Mouse (Mus musculus) macrophage (primary cell): Measurements from ENCODE around the gene Cckbr. TPM values are rescaled to one million over a fixed set of nuclear protein-coding genes. Genes with fewer than 3 reads are reported as not detected.
"Not testable (repeated sequence)": the region's sequence is repeated elsewhere in the genome, so short reads cannot be mapped to it uniquely, and the experiment has no call there.

Source experiments
- H3K27ac ChIP-seq: fragments of 350-480 bp; formaldehyde crosslinking; 2 replicates; pipeline ENCODE4 v1.9.0; 2021
- H3K36me3 ChIP-seq: fragments of 350-480 bp; formaldehyde crosslinking; 2 replicates; pipeline ENCODE4 v1.9.0; 2021; ENCODE audit errors: inconsistent target
- H3K4me3 ChIP-seq: fragments of 350-480 bp; formaldehyde crosslinking; 2 replicates; pipeline ENCODE4 v1.9.0; 2021; ENCODE audit errors: inconsistent target
- H3K79me2 ChIP-seq: fragments of 350-480 bp; formaldehyde crosslinking; 2 replicates; pipeline ENCODE4 v1.9.0; 2021; ENCODE audit errors: inconsistent target
- WGBS: methylation state at CpG from one replicate; pipeline ENCODE4 v1.1.7; 2026; ENCODE audit warnings: inconsistent platforms; ENCODE audit not compliant: missing documents; 5-methylcytosine and 5-hydroxymethylcytosine counted together
- polyA plus RNA-seq: library from polyadenylated mRNA; stranded (reverse); fragments of 250-400 nt; gene quantifications from 3 replicates; pipeline ENCODE4 v1.2.4, GENCODE M21; 2018; ENCODE audit warnings: inconsistent platforms

The Cckbr gene
- polyA plus RNA-seq, 1 experiment from 2014 or later: not detected

DNA sequence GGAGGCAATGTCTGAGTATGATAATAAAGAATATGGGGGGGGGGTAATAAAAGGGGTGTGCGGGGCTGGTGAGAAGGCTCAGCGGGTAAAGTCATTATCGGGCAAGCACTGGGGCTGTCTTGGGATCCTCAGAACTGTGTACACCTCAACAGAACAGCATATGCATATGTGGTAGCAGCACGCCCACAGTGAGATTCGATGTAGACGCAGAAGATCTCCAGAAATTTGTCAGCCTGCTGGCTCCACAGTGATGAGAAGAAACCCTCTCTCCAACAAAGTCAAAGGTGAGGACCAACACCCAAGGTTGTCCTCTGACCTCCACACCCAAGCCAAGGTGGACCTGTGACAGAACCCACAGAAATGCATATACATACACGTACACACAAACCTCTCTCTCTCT, 9.0 kb upstream of the Cckbr start:
- no peak overlapping the region for H3K4me3 ChIP-seq
- no peaks in the 10 kb centered on the region for H3K36me3 ChIP-seq
- WGBS: 90% methylated on average over 7 of the region's 7 CpGs
- no peaks in the 10 kb centered on the region for H3K79me2 ChIP-seq
- no peak overlapping the region for H3K27ac ChIP-seq

DNA sequence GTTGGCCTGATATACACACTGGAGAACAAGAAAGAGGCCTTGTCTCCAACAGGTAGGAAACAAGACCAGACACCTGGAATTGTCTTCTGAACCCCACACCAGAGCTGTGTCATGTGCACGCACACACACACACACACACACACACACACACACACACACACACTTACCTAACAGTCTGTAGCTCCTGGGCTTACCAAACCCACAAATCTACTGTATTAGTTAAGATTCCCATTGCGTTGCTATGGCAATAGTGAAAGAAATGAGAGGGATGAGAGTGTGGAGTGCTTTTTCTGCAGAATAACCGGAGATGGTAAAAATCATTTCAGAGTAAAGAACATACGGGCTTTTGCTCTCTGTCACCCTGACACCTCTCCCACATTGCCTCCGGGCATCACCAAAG, 7.4 kb upstream of the Cckbr start:
- Histone ChIP-seq H3K79me2 (no peaks in the 10 kb centered on the region), H3K4me3 (no peak overlapping the region), H3K27ac (no peak overlapping the region), H3K36me3 (no peaks in the 10 kb centered on the region)
- 94% methylated on average over 5 of the region's 5 CpGs for WGBS

DNA sequence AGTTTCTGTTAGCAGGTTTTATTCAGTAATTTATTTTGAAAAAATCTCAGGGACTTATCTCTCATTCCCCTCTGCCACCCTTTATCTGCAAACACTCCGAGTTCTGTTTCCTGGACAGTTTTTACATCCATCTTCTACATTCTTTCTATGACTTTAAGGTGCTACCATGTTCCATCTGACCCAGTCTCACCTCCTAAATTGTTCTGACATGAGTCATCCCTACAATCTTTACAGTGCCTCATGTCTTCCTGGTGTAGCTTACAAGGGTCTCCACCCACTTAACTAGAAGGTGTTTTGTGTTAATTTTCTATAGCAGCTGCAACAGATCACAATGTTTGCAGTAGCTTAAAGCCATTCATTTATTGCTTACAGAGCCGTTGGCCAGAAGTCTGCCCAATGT, 4.6 kb upstream of the Cckbr start:
- WGBS: 60% methylated on average over 2 of the region's 2 CpGs
- no peaks in the 10 kb centered on the region for H3K79me2 ChIP-seq

DNA sequence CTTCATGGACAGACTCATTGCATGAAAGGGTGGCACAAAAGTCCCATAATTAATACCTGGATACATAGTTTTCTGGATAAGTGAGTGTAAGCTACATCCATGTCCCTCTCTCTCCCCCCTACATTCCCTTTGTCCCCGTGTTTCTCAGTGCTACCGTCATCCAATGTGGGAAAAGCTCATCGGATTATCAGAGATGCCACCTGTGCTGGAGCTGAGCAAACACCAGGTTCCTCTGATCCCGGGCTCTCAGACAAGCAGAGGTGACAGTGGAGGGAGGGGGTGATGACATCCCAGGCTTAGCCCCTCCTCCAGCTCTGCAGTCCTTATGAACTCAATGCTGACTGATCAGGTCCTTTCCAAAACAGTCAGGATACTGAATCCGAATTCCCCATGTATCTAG, 1.2 kb upstream of the Cckbr start:
- H3K79me2 ChIP-seq: no peaks in the 10 kb centered on the region
- H3K36me3 ChIP-seq: no peaks in the 10 kb centered on the region
- WGBS: 40% methylated on average over 5 of the region's 5 CpGs
- H3K27ac ChIP-seq: no peak overlapping the region
- no peak overlapping the region for H3K4me3 ChIP-seq

More for the DNA sequence above, 4.6 kb upstream of the Cckbr start:
- no peaks in the 10 kb centered on the region for H3K36me3 ChIP-seq
- H3K4me3 ChIP-seq: no peak overlapping the region
- no peak overlapping the region for H3K27ac ChIP-seq

- WGBS: 11% methylated on average over 11 of the region's 11 CpGs
- H3K36me3 ChIP-seq: no peaks in the 10 kb centered on the region
- H3K79me2 ChIP-seq: no peaks in the 10 kb centered on the region
- H3K4me3 ChIP-seq: no peak overlapping the region
- H3K27ac ChIP-seq: no peak overlapping the region
Measured at GRCm38 (mm10) chr7:105426051-105426450, 520 bp downstream of the Cckbr start.

DNA sequence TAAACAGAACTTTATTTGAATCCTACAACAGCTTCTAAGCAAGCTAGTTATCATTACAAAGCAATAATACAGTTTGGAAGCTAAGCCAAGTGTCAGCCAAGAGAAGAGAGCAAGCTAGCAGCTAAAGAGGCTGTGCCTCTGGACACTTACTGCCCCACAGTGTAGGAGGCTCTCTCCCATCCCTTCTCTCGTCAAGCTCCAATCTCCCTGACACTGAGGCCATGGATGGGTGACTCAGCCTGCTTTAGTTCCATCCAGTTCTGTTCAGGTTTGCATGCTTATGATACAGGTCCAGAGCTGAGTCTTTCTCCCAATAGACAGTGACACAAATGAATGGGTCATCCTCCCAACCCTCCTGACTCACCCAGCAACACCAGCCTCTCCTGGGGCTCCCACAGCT, 6.5 kb downstream of the Cckbr start:
- Histone ChIP-seq H3K4me3 (no peak overlapping the region), H3K27ac (no peak overlapping the region), H3K36me3 (no peaks in the 10 kb centered on the region), H3K79me2 (no peaks in the 10 kb centered on the region)
- 80% methylated on average over 1 of the region's 1 CpGs for WGBS

DNA sequence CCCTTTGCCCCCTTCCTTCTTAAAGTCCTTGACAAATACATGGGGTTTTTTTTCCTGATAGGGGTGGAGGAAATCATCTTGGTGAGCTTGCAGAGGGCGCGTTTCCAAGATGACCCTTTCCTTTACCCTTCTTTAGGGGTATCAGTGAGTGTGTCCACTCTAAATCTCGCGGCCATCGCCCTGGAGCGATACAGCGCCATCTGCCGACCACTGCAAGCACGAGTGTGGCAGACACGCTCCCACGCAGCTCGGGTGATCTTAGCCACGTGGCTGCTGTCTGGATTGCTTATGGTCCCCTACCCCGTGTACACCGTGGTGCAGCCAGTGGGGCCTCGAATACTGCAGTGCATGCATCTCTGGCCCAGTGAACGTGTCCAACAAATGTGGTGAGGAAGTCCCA, 8.3 kb downstream of the Cckbr start:
- WGBS: 83% methylated on average over 17 of the region's 17 CpGs
- Histone ChIP-seq H3K36me3 (no peaks in the 10 kb centered on the region), H3K27ac (no peak overlapping the region), H3K79me2 (no peaks in the 10 kb centered on the region), H3K4me3 (no peak overlapping the region)

- 95% methylated on average over 22 of the region's 22 CpGs for WGBS
- no peak overlapping the region for H3K4me3 ChIP-seq
- no peak overlapping the region for H3K27ac ChIP-seq
- H3K36me3 ChIP-seq: no peaks in the 10 kb centered on the region
- no peaks in the 10 kb centered on the region for H3K79me2 ChIP-seq
Measured at GRCm38 (mm10) chr7:105434798-105435197, 9.3 kb downstream of the Cckbr start.

GRCm38 (mm10) chr7:105437979-105438772, 12.6 kb downstream of the Cckbr start:
- H3K4me3 ChIP-seq: no peak overlapping the region
- 95% methylated on average over 7 of the region's 7 CpGs for WGBS
- no peaks in the 10 kb centered on the region for H3K36me3 ChIP-seq

GRCm38 (mm10) chr7:105441426-105441825, 15.9 kb downstream of the Cckbr start:
- Histone ChIP-seq H3K27ac (no peak overlapping the region), H3K79me2 (no peaks in the 10 kb centered on the region), H3K4me3 (no peak overlapping the region), H3K36me3 (no peaks in the 10 kb centered on the region)
- 73% methylated on average over 4 of the region's 4 CpGs for WGBS

More at GRCm38 (mm10) chr7:105437979-105438772, 12.6 kb downstream of the Cckbr start:
- H3K27ac ChIP-seq: no peak overlapping the region
- no peaks in the 10 kb centered on the region for H3K79me2 ChIP-seq

DNA sequence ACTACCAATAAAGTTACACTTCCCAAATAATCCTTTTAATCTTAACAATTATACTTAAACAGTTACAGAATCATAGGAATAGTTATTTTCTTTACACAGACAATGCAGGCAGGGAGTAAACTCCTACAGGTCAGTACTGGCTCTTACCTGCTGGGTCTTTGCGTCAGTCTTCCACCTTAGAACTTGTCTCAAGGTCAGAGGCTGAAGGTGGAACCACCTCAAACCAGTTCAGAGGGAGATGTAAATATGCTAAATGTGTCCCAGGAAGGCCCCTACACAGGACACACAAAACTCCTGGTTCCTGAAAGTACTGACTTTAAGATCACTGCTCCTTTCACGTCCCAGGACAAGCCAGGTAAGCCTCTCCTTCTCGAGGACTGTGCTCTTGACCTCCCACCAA, 19.5 kb downstream of the Cckbr start:
- 82% methylated on average over 3 of the region's 3 CpGs for WGBS
- Histone ChIP-seq H3K79me2 (no peaks in the 10 kb centered on the region), H3K36me3 (no peaks in the 10 kb centered on the region), H3K27ac (no peak overlapping the region), H3K4me3 (no peak overlapping the region)

- WGBS: 96% methylated on average over 3 of the region's 4 CpGs
- H3K36me3 ChIP-seq, H3K79me2 ChIP-seq, H3K4me3 ChIP-seq, H3K27ac ChIP-seq: not testable (repeated sequence)
Measured at GRCm38 (mm10) chr7:105453345-105453744, 27.8 kb downstream of the Cckbr start.

DNA sequence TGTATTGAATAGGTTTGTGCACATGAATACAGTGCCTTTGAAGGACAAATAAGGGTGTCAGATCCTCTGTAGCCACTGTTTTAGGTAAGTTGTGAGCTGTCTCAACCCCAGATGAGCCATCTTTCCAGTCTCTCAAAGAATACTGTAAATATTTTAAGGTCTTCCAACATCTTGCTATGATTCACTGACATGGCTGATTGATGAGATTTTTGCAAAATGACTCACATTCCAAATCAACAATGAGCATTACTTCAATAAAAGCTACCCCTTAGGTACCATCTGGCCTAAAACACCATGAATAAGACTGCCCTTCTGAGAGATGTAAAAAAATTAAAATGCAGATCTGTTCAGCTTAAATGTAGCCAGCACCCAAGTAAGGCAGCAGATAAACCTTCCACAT, 33.0 kb downstream of the Cckbr start:
- no peaks in the 10 kb centered on the region for H3K79me2 ChIP-seq
- no peaks in the 10 kb centered on the region for H3K36me3 ChIP-seq
- H3K4me3 ChIP-seq: no peak overlapping the region
- H3K27ac ChIP-seq: no peak overlapping the region

DNA sequence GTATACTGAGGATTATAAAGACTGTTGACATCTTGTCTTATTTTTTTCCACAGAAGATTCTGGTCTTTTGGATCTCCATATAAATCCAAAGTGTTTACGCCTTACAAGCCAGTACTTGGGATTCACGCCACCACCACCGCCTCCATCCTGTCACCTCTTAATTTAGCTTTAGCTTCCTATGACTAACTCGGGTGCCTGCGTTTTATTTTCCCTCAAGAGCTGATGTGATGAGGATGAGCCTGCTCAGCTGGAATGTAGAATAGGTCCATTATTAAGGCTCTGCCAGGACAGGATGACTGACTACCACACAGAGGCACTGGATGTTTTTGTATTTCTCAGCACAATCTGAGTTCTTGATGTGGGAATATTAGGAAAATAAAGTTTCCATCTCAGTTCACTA, 40.0 kb downstream of the Cckbr start:
- H3K79me2 ChIP-seq, H3K27ac ChIP-seq, H3K4me3 ChIP-seq, H3K36me3 ChIP-seq: not testable (repeated sequence)
- 83% methylated on average over 5 of the region's 5 CpGs for WGBS

DNA sequence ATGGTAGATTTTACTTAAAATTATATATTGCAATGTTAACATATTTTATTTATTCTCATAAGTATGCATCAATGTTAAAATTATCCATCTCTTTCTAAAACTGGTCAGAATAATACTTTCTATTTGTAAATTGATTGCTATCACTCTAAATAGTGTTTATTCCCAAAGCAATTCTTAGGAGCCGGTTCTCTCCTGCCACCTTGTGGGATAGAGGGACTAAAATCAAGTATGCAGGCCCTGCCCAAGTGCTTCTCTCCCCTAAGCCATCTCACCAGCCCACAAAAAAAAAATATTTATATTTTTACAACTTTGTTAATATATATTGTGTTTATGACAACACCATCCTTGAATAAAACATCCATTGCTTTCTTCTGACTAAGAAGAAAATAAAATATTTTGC, 47.1 kb downstream of the Cckbr start:
- no peaks in the 10 kb centered on the region for H3K79me2 ChIP-seq
- no peaks in the 10 kb centered on the region for H3K36me3 ChIP-seq
- no peak overlapping the region for H3K4me3 ChIP-seq
- whole genome bisulfite sequencing: 94% methylated on average over 1 of the region's 1 CpGs
- H3K27ac ChIP-seq: no peak overlapping the region

GRCm38 (mm10) chr7:105474771-105475315, 49.3 kb downstream of the Cckbr start:
- 94% methylated on average over 4 of the region's 4 CpGs for WGBS
- H3K36me3 ChIP-seq: no peaks in the 10 kb centered on the region
- no peak overlapping the region for H3K27ac ChIP-seq
- no peaks in the 10 kb centered on the region for H3K79me2 ChIP-seq
- H3K4me3 ChIP-seq: no peak overlapping the region
